Mouse (Mus musculus) heart, adult 11 months (tissue): ENCODE results near the gene Prune1.
"Not testable (repeated sequence)": the region's sequence is repeated elsewhere in the genome, so short reads cannot be mapped to it uniquely, and the experiment has no call there.

Experiments used
- DNase-seq: peaks from one replicate; pipeline ENCODE4 v3.0.0; 2022

The Prune1 gene

DNA sequence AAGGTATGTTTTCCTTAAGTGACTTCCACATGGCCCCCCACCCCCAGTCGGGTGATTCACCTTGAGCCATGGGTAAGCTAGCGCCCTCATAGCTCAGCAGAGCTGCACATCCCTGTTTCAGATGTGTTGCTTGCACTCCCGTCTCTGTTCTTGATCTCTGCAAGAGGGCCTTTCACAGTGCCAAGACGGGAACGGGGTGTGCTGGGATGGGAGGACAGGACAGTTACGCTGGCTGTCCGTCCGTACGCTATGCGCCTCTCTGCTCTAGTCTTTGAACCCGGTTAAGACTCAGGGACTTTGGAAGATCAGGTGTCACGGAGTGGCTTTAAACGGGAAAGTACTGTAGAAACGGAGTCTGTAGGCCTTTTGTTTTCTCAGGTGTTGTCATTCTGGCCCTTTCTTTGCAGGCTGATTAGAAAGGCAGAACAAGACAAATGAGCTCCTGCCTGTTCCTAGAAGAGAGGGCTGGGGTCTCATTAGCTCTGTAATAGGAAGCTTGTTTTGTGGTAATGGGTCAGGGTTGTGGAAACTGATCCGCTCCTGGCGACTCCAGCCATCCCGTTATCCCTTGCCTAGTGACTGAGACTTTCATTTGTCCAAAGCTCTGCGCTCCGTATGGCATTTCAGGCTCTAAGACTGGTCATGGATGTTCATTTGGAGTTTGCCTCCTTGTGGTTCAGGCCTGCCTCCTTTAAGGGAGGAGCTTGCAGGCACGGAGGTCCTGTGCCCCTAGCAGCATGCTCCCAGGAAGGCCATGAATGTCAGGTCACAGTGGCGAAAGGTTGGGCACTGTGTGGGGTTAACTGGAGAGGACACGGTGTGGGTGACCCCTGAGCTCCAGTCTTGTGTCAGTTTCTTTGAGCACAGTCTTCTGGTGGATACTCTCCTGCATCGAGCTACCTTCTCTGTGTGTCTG, 46.2 kb downstream of the Prune1 start:
- peak; percentile 86 for DNase-seq

DNA sequence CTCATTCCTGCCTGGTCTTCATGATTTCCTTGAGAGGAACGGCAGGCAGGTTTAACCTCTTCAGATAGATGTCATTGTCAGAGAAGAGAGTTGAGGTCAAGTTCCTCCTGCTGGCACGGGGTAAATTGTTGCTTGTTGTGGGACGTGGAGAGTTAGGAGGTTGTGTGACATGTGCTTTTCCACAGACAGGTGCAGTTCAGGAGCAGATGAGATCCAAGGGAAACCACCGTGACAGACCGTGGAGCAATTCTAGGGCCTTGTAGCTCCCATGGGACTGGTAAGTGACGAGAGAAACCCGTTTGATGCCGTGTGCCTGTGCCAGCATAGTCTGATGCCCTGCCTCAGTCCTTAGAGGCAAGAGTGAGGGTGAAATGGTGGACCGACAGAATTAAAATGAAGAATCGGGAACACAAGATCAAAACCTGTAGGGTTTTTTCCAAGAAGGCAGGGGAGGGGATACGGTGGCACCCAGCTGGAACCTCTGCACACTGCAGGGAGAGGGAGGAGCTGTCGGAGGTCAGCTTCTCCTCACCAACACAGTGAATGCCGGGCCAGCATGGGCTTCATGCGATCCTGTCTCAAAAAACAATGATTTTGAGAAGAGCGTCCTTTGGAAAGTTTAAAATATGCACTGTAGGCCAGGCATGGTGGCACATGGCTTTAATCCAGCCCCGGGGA, 48.4 kb downstream of the Prune1 start:
- peak; percentile 88 for DNase-seq

DNA sequence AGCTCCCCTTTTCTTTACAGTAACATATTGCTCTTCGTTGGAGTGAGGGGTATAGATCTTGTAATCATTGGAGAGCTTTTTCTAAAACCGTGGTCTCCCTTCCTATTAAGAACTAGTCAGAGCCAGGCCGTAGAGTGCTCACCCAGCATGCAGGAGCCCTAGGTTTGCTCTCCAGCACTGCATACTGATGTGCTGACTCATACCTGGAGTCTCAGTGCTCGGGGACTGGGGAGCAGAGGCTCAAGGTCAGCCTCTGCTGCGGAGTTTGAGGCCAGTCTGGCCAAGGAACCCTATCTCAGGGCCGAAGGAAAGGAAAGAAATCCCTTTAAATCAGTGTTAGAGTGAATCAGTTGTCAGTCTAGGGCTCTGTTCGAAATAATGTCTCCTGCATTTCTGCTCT, 49.1 kb downstream of the Prune1 start:
- peak; percentile 91 for DNase-seq

DNA sequence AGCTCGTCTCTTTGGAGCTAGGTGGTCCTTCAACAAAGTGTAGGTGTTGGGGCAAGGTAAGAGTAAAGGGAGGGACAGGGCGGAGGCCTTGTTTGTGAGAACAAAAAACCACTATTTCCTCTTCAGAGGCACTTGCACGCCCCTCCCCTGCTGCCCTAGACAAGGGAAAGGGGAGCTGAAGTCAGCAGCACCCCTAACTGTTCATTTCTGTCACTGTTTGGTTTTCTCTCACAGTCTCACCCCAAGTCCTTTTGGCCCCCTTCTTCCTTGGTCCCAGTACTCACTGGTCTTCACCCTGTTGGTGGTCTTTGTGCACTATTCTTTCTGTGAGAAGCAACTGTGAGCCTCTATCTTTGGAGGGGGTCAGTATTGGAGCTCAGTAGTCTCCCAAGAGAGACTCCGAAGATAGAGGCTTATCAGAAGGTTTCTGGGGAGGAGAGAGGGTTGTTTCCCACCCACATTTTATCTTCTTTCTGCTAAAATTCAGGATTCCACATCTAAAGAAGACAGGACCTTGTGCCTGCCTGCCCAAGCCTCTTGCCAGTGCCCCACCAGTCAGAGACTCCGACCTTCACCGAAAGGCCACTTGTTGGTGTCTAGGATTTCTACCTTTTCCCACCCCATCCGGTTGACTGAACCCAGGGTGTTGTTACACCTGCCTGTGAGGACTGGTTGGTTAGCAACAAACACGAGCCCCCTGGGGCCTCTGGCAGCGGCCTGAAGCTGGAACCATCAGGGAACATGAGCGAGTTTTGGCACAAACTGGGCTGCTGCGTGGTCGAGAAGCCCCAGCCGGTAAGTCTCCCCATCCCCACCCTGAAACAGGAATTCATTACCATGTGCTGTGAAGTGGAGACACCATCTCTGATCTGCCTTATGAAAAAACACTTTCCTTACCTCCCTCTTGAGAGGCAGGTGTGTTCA, 50.3 kb downstream of the Prune1 start, which contains the start of gene Mllt11:
TSS of gene Mllt11 (minus strand) at position 874 of the 924 bp plus-strand sequence.
- DNase-seq, result peak; percentile 93

- peak; percentile 94 for DNase-seq
Observed at GRCm38 (mm10) chr3:95230495-95231297, 51.2 kb downstream of the Prune1 start.

DNA sequence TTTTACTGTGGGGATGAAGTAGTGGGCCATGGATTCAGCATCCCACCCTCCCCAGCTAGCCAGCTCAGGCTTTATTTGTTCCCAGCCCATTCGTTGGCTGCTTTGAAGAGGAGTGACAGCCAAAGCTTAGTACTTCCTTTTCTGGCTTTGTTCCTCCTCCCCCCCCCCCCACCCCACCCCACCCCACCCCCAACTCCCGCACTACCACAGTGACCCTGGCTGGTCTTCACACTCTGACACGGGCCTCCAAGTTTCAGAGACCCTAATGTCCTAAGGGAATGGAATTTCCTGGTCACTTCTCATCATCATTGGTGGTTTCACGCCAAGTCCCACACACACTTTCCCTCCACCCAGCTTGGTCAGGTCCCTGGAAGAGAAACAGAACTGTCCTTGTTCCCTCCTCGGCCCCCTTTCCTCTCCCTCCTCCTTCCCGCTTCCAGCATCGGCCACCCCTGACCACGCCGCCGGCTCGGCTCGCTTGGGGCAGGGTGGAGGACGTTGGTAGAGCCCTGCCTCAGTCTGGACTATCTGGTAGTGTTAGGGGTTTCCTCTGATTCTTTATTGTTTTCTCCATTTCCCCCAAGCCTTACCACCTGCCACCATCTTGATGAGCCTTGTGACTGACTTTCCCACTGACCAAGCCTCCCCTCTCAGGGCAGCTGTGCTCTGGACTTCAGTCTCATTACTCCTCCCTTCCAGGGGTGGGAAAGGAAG, 51.9 kb downstream of the Prune1 start:
- peak; percentile 98 for DNase-seq

DNA sequence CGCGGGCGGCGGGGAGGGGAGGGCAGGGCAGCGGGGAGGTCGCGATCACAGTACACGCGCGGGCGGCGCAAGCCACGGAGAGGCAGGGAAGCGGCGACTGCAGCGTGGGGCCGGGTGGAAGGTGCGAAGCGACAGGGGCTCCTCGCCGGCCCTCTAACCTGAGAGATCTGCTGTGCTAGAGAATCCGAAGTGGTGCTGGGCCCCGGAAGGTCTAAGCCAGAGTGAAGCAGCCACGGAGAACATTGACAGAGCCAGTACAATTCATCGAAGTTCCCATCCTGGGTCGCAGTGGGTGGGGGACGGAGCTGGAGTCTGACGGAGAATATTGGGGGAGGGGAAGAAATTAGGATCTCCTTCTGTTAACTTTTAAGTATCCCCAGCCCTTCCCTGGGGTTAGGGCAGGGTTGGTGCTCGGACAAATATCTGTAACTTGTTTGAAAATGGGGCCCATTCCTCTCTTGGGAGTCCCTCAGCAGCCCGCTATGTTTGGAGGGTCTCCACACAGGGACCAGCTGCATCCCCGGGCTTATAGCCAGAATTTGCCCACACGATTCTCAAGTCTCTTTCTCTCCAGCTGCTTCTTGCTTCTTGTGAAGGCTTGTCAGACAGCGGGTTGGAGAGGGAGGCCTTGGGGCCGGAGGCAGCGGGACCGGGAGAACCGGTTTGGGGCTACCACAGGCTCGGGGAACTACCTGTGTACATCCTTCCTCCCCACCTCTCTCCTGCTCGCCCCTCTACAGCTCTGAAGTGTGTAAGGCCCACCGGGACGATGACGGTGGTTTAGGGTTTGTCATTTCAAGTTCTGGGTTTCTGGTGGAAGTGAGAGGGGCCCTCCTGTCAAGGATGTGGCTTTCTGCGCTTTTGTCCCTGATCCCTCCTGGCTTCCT, 52.7 kb downstream of the Prune1 start:
- peak; percentile 95 for DNase-seq

DNA sequence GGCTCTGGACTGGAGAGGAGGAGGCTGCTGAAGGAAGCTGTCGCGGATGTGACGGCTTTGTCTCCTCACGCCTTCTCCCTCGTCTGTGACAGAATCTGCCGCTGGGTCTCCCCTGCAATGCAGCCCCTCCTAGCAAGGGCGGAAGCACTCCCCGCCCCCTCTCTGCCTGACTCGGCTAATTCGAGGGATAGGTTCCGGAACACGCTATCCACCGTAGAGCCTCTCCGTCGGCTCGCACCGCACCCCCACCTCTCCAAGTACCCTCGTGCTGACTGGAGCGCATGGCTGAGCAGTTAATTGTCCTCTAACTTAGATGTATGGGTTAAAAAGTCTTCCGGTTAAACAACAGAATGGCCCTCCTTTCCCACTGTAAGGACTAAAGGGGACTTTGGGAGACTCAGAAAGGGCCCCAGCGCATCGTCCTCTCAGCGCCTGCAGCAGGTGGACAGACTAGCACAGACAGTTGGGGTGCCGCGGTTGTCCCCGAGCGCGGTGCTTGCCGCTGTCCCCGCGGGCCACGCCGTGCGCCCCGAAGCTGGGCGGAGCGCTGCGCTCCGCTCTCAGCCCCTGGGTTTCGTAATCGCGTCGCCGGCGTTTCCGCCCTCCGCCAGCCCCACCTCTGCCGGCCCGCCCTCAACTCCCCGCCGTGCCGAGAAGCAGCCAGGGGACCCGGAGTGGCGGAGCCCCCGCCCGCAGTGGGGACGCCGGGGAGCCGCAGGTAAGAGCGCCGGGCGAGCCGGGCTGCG, 53.6 kb downstream of the Prune1 start, which contains the start of gene Cdc42se1:
TSS of gene Cdc42se1 (plus strand) at position 585 of the 746 bp plus-strand sequence.
- peak; percentile 99 for DNase-seq

- no peak for DNase-seq
Observed at GRCm38 (mm10) chr3:95227214-95227613, 54.7 kb downstream of the Prune1 start.

DNA sequence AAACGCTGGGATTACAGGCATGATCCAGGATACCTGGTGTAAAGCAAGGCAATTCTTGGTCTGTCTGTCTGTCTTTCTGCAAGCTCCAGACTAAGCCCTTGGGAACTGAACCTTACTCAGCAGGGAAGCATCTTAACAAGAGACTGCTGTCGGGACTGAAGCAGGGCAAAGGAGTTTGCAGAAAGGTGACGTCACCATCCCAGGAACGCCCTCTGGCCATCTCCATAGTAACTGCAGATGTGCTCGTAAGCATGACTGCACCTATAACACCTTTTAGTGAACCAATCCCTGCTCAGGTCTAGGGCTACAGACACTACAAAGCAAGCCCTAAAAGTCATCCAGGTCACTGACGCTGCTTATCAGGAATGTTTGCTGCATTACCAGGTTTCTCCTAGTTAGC, 57.6 kb downstream of the Prune1 start:
- DNase-seq, result peak; percentile 89

DNA sequence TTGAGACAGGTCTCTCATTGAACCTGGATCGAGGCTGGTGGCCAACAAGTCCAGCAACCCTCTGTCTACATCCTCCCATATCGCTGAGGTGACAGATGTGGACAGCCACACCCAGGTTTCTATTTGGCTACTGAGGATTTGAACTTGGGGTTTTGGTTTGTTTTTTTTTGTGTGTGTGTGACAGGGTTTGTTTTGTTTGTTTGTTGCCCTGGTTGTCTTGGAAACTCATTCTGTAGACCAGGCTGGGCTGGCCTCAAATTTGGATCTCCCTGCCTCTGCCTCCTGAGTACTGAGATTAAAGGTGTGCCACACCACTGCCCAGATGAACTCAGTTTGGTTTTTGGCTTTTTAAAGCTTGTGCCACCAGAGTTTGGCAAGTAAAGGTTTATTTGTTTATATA, 58.8 kb downstream of the Prune1 start:
- DNase-seq, result no peak

DNA sequence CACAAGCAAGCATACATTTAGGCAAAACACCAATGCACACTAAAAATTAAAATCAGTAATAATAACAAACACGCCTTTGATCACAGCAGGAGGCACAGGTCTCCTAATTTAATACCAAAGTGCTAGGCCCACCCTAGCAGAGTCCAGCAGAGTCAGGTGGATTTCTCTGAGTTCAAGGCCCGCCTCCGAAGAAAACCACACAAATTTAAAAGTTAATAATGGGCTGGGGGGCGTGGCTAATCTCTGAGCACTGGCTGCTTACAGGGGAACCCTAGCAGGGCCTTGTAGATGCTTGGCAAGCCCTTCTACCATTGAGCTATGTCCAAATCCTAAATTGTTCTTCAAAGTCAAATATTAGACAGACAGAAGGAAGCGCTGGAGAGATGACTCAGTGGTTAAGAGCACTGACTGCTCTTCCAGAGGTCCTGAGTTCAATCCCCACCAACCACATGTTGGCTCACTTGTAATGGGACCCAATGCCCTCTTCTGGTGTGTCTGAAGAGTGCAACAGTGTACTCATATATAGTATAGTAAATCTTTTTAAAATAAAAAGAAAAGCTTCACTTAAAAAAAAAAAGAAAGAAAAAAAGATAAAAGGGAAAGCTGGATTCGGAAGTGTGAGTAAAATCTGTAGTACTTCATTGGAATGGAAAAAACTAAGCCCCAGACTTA, 63.3 kb downstream of the Prune1 start:
- DNase-seq, result peak; percentile 87

DNA sequence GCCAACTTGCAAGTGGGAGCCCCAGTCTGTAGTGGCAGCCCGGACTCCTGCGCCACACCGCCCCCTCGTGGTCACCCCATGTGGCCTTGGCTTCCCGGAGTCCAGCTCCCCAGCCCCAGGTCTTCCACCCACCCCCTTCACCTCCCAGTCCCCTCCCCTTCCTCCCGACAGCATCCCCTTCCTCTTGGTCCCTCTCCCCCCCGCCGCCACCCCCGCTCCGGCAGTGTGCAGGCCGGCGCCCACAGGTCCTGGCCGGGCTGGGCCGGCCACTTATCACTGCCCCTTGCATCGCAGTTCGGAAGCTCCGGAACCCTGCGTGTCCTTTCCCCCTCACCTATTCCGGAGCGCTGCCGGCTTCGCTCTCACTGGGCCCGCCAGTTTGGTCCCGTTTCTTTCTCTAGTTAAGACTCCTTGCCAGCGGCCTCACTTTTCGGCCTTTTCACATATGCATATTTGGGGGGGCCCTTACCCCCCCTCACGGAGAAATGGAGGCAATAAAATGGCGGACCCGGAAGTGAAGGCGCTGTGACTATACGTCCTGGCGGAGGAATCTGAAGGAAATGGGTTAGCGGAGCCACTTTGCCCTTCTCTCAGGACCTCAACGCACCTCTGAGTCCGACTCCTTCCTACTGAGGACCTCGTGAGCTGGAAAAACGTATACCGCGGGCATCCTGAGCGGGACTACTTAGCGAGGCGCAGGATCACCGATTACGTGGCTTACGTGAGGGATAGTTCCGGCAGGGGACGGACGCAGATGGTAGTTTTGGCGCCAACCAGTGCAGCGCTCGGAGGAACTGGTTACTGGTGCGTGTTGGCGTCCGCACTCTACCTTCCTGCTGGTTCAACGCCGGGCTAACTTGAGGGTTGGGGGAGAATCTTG, 64.4 kb downstream of the Prune1 start, which contains the start of gene Gabpb2:
TSS of gene Gabpb2 (minus strand) at position 662 of the 880 bp plus-strand sequence.
- peak; percentile 100 for DNase-seq

DNA sequence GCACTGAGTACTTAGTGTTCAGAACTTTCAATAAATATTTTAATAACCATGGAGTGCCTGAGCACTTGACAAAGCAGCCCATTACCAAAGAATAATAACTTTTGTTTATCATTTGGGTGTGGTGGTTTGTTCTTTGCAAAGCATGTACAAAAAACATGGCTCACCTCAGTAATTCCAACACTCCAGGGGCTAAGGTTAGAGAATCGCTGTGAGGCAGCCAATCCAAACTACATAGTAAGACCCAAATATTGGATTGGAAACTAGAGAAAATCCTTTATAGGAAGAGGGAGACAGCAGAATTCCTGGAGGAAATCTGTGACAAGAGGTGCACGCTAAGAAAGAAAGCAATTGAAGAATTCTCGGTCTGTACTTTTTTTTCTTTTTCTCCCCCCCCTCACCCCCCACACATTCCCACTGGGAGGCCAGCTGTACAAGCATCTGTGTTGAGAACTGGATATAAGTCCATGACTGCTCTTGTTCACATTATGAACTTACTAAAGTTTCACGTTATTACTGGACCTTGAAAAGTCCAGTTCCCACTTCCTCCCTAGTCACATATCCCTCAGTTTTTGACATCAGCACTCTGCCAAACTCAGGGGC, 65.1 kb downstream of the Prune1 start:
- no peak for DNase-seq

DNA sequence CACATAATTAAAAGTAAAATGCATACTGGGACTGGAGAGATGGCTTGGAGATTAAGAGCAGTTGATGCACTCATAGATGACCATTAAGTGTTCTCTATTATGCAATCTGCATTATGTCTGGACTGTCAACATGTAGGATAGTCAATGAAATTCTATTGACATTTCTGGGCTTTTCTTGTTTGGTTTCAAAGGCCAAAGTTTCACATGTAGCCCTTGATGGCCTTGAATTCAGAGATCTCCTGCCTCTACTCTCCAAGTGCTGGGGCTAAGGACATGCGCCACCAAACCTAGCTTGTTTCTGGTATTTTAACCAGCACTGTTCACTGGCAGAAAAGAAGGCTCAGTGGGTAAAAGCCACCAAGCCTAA, 68.3 kb downstream of the Prune1 start:
- DNase-seq, result no peak

GRCm38 (mm10) chr3:95212889-95213608, 68.8 kb downstream of the Prune1 start:
- not testable (repeated sequence) for DNase-seq

- no peak for DNase-seq
Observed at GRCm38 (mm10) chr3:95210585-95210984, 71.3 kb downstream of the Prune1 start.
